Mouse (Mus musculus) megakaryocyte, adult 5-6 weeks (primary cell): ENCODE measurements at regions not wholly inside any gene's neighbourhood (a gene's known extent, or its start where the extent isn't known, plus 50 kb on each side); places are given as distances from the start of the nearest gene placed in this dataset.

Source experiments
- ATAC-seq: 2 replicates; pipeline ENCODE4 v1.8.0; 2016; ENCODE audit warnings: mild to moderate bottlenecking, inconsistent platforms; ENCODE audit not compliant: poor library complexity, severe bottlenecking

DNA sequence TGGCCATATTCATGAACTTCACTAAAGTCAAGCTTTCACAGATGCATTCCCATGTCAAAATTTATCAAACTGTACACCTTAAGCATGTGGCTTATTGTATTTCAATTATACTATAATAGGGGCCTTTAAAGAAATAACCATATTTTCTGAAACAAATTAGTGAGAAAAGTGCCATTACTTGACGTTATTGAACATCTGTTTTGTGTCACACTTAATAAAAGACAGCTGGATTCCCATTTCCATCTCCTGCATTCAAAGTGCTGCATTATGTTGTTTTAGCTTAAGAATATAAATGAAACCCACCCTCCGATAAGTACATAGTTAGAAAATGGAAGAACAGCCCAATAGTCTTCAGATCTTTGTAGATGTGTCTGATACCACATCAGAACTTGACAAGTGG, 150.2 kb downstream of the Usp46 start:
- ATAC-seq: no peak

DNA sequence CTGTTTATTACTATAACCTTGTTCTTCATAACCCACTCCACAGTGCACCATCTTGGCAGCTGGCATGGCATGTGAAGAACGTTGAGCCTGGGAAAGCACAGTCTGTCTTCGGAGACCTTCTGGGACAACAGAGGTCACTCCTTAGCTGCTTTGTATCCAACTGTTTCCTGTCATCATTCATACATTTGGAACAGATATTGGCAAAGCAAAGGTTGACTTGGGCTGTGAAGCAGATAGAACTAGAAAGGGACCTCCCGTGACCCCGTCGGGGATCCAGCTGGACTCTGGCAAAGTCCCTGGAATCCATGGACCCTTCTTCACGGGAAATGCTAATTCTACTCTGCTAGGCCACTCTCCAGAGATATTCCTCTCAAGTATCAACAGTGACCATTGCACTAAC, 148.3 kb downstream of the Usp46 start:
- no peak for ATAC-seq

- ATAC-seq: no peak
Measured at GRCm38 (mm10) chr5:73927534-73927933, 140.7 kb downstream of the Usp46 start.

GRCm38 (mm10) chr5:73928691-73929090, 139.5 kb downstream of the Usp46 start:
- ATAC-seq: no peak

GRCm38 (mm10) chr5:73930205-73930604, 138.0 kb downstream of the Usp46 start:
- ATAC-seq: no peak

- peak; percentile 79; the same call in 1 of the 2 replicates for ATAC-seq
Measured at GRCm38 (mm10) chr5:73937799-73938198, 130.4 kb downstream of the Usp46 start.

DNA sequence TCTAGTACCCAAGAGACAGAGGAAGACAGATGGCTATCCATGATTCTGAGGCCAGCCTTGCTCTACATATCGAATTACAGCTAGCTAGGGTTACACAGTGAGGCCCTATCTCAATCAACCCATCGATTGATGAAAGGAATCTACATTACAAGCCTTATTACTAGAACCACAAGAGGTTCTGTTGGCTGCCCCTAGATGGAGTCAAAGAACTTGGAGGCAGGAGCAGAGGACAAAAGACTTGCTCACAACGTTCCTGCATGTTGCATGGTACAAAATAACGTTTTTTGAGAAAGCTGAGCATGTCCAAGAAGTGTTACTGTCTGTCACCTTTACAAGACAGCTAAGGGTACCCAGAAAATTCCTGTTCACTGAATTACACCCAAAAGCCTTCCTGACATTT, 129.8 kb downstream of the Usp46 start:
- ATAC-seq: no peak

GRCm38 (mm10) chr5:73942950-73943349, 125.3 kb downstream of the Usp46 start:
- no peak for ATAC-seq

- ATAC-seq: no peak
Measured at GRCm38 (mm10) chr5:73945671-73946070, 122.6 kb downstream of the Usp46 start.

GRCm38 (mm10) chr5:73946164-73946563, 122.1 kb downstream of the Usp46 start:
- ATAC-seq: no peak

- no peak for ATAC-seq
Measured at GRCm38 (mm10) chr5:73948031-73948899, 120.0 kb downstream of the Usp46 start.
